Mouse (Mus musculus): ENCODE measurements around the gene Rasl10b. TPM values are rescaled to one million over a fixed set of nuclear protein-coding genes. Genes with fewer than 3 reads are reported as not detected.

Rasl10b gene
- not detected for polyA plus RNA-seq (2017; shearing (Covaris generic))

DNA sequence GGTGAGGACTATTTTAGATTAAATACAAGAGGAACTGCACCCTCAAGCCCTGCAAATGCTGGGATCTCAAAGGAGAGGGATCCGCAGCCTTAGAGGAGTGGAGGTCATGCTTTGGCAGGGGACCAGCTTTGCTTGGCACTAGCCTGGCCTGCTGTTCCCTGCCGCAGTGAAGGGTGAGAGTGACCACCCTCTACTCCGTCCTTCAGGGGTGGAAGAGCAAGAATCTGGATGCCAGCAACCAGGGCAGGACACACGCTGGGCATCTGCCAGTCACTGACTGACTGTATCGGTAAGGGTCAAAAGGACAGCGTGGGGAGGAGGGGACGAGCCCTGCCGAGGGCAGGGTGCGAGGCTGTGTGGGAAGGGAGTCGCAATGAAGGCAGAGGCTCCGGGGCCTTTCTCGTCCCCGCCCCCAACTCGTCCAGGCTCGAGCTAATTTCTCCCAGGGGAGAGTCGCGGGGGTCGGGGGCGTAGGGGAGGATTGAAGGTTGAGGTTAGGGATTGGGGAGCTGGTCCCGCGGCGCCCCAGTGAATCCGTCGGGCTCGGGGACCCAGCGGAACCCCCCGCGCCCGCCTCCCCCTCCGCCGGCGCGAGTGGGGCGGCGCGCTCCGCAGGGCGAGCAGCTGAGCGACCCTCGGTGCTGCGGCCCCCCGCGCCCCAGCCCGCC, at the start of gene Rasl10b:
Rasl10b (plus strand) TSS at position 51 of the 668 bp plus-strand sequence.

DNA sequence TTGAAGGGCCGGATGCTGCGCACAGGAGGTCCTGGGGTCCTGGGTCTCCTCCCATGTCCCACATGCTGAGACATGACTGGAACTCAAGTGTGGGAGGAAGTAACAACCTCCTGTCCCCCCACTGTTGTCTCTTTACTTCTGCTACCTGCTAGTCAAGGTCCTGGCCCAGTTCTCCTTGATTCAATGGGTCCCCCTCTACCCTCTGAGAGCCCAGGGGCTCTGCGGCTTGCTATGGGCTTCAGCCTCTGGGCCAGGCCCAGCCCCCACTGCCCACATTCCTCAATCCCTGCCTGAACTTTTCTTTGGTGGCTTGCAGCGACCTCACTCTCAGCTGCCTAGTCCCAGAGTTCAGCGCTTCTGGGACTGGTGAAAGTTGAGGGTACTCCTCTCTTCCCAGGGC, 20.4 kb downstream of the Rasl10b start, which contains the start of gene Gas2l2:
Gas2l2 (minus strand) TSS at position 101 of the 400 bp plus-strand sequence.

GRCm38 (mm10) chr11:83437377-83437776, 28.4 kb downstream of the Rasl10b start, which contains the start of gene 1700020L24Rik:
Gene 1700020L24Rik (plus strand): TSS chr11:83437677.

GRCm38 (mm10) chr11:83462711-83463244, 53.8 kb downstream of the Rasl10b start, which contains the start of gene Mmp28:
Gene Mmp28 (minus strand): TSS chr11:83463071.

Other genes starting within 250 kb of the Rasl10b start
- gene Slfn4, start 234.0 kb upstream of the Rasl10b start, polyA plus RNA-seq (2017; shearing (Covaris generic)): under 1 TPM; 0.33 to 0.55 TPM
- 1 to 10 TPM; 3.5 to 6.2 TPM for gene Slfn3, start 217.8 kb upstream of the Rasl10b start, polyA plus RNA-seq (2017; shearing (Covaris generic))
- gene Slfn14, start 122.4 kb upstream of the Rasl10b start, polyA plus RNA-seq (2017; shearing (Covaris generic)): under 1 TPM in 1 of 2 experiments, not detected in 1; 0.08 TPM
- 10 to 100 TPM; 41.1 to 56.0 TPM for gene Ap2b1, start 110.1 kb upstream of the Rasl10b start, polyA plus RNA-seq (2017; shearing (Covaris generic))
- 10 to 100 TPM; 12.5 to 14.8 TPM for gene Pex12, start 106.6 kb upstream of the Rasl10b start, polyA plus RNA-seq (2017; shearing (Covaris generic))
- not detected for gene Gas2l2, start 20.3 kb downstream of the Rasl10b start, polyA plus RNA-seq (2017; shearing (Covaris generic))
- 1 to 10 TPM; 1.8 to 2.0 TPM for gene 1700020L24Rik, start 28.5 kb downstream of the Rasl10b start, polyA plus RNA-seq (2017; shearing (Covaris generic))
- gene Mmp28, start 53.9 kb downstream of the Rasl10b start, polyA plus RNA-seq (2017; shearing (Covaris generic)): under 1 TPM in 1 of 2 experiments, not detected in 1; 0.61 TPM
- 10 to 100 TPM; 14.8 to 14.9 TPM for gene Taf15, start 63.9 kb downstream of the Rasl10b start, polyA plus RNA-seq (2017; shearing (Covaris generic))
- under 1 TPM; 0.30 to 0.59 TPM for gene Heatr9, start 113.0 kb downstream of the Rasl10b start, polyA plus RNA-seq (2017; shearing (Covaris generic))
- gene Ccl5, start 121.4 kb downstream of the Rasl10b start, polyA plus RNA-seq (2017; shearing (Covaris generic)): 100 to 1,000 TPM in 1 of 2 experiments, 10 to 100 TPM in 1; 84.4 to 119 TPM
- gene Ccl9, start 169.5 kb downstream of the Rasl10b start, polyA plus RNA-seq (2017; shearing (Covaris generic)): not detected
- under 1 TPM in 1 of 2 experiments, not detected in 1; 0.83 TPM for gene Ccl6, start 183.9 kb downstream of the Rasl10b start, polyA plus RNA-seq (2017; shearing (Covaris generic))
- under 1 TPM in 1 of 2 experiments, not detected in 1; 0.52 TPM for gene Rpl9-ps1, start 236.5 kb downstream of the Rasl10b start, polyA plus RNA-seq (2017; shearing (Covaris generic))
- gene Ccl3, start 240.2 kb downstream of the Rasl10b start, polyA plus RNA-seq (2017; shearing (Covaris generic)): under 1 TPM in 1 of 2 experiments, not detected in 1; 0.49 TPM